Comparison of ENCODE assay signal across 8 mouse cellular contexts in the genomic region with DNA sequence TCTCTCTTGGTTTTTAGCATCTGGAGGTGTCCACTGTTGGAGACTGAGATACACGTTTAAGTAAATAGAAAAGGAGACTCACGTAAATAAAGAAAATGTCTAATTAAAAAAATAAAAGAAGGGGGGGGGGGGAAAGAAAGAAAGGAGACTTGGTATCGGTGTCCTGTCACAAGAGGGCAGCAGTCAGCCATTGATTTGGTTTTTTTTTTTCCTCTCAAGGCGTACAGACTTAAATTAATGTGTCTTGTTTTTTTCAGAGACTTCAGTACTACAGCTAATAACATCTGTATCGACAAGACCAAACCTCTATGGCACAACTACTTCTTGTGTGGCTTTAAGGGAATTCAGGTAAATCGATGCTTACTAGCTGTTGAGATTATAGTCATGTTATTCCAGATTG. TPM values are rescaled to one million over a fixed set of nuclear protein-coding genes. Genes with fewer than 3 reads are reported as not detected.
DNase-seq lines count a peak whose midpoint lies in the region; ATAC-seq and TF ChIP-seq lines count a peak whose summit lies in the region.
"Had no signal": no experiment of that assay in that cellular context is flagged by ENCODE, and none has a peak within 500 bp of the region (broad histone marks: within the 10 kb centered on the region; RNA-seq: fewer than 3 reads in every experiment).

No protein-coding gene starts in this region.

- no peak for TF ChIP-seq EP300 in liver, postnatal 0 days (IDR thresholded peaks at IDR 0.05; ENCODE audit: low read depth)

- no peak overlapping the region for H3K27ac ChIP-seq in kidney, embryonic 16.5 days (ENCODE audit: low read length)
- no peak overlapping the region for H3K27ac ChIP-seq in liver, postnatal 0 days (ENCODE audit: low read depth)
- H3K27ac ChIP-seq: embryonic facial prominence, embryonic 15.5 days had no signal

- no peak overlapping the region for H3K9ac ChIP-seq in kidney, embryonic 16.5 days (replicated peaks; ENCODE audit: low read length)
- no peak overlapping the region for H3K9ac ChIP-seq in liver, postnatal 0 days (replicated peaks)
- H3K9ac ChIP-seq: embryonic facial prominence, embryonic 15.5 days had no signal

- WGBS in kidney, embryonic 16.5 days: 38% methylated on average over 6 of the region's 6 CpGs
- 54% methylated on average over 6 of the region's 6 CpGs for WGBS in liver, postnatal 0 days (ENCODE audit: insufficient replicate concordance)

- H3K27me3 ChIP-seq in kidney, embryonic 16.5 days (ENCODE audit: insufficient read depth, low read length): no peaks in the 10 kb centered on the region
- H3K27me3 ChIP-seq in liver, postnatal 0 days (ENCODE audit: insufficient read depth, low read length): no peaks in the 10 kb centered on the region
- H3K27me3 ChIP-seq: embryonic facial prominence, embryonic 15.5 days had no signal

- no peak overlapping the region for H3K4me2 ChIP-seq in kidney, embryonic 16.5 days (replicated peaks; ENCODE audit: low read depth, low read length)
- no peak overlapping the region for H3K4me2 ChIP-seq in liver, postnatal 0 days (ENCODE audit: low read depth, low read length)
- H3K4me2 ChIP-seq: embryonic facial prominence, embryonic 15.5 days had no signal

- no peaks in the 10 kb centered on the region for H3K9me3 ChIP-seq in kidney, embryonic 16.5 days (ENCODE audit: low read length)
- no peaks in the 10 kb centered on the region for H3K9me3 ChIP-seq in liver, postnatal 0 days (ENCODE audit: low read length)
- H3K9me3 ChIP-seq: embryonic facial prominence, embryonic 15.5 days had no signal

- peak; percentile 70 for TF ChIP-seq CTCF in liver, postnatal 0 days (IDR thresholded peaks at IDR 0.05; ENCODE audit: low read depth)

- peak; percentile 9 for DNase-seq in kidney, adult 18-20 months
- DNase-seq in urinary bladder, postnatal 25 days (ENCODE audit: low spot score): peak; percentile 15
- no peak for DNase-seq in urinary bladder, postnatal 10 days (ENCODE audit: low spot score)
- DNase-seq in cerebellum, postnatal 10 days: peak; percentile 70 to 72
- no peak for DNase-seq in liver, postnatal 0 days
- no peak for DNase-seq in spleen, postnatal 4 days (ENCODE audit: low spot score in 2 of 2)

- ATAC-seq in kidney, embryonic 16.5 days (ENCODE audit: low FRiP score, low TSS enrichment): no peak
- ATAC-seq in liver, postnatal 0 days: no peak

- no peaks in the 10 kb centered on the region for H3K36me3 ChIP-seq in kidney, embryonic 16.5 days (ENCODE audit: insufficient read depth, low read length)
- no peaks in the 10 kb centered on the region; the same call in 1 of the 2 replicates for H3K36me3 ChIP-seq in liver, postnatal 0 days (replicated peaks; ENCODE audit: insufficient read depth, low read length)
- H3K36me3 ChIP-seq: embryonic facial prominence, embryonic 15.5 days had no signal

- no peaks in the 10 kb centered on the region for H3K4me1 ChIP-seq in kidney, embryonic 16.5 days (ENCODE audit: insufficient read depth, low read length)
- H3K4me1 ChIP-seq in liver, postnatal 0 days (ENCODE audit: insufficient read depth): no peaks in the 10 kb centered on the region
- H3K4me1 ChIP-seq: embryonic facial prominence, embryonic 15.5 days had no signal

- H3K4me3 ChIP-seq in kidney, embryonic 16.5 days (ENCODE audit: low read length): no peak overlapping the region
- no peak overlapping the region for H3K4me3 ChIP-seq in liver, postnatal 0 days (ENCODE audit: low read depth, low read length)
- H3K4me3 ChIP-seq: embryonic facial prominence, embryonic 15.5 days had no signal

RNA-seq across cellular contexts. Expression of a gene that starts 34.2 kb away (rescaled TPM):
- polyA plus RNA-seq in kidney, embryonic 16.5 days (2015; fragmentation: Nextera tagmentation; extraction: Ambion mirVana): 74.8 and 74.9 TPM in 2 replicates
- 20.4 and 21.5 TPM in 2 replicates for polyA plus RNA-seq in liver, postnatal 0 days (2015; fragmentation: Nextera tagmentation; extraction: Ambion mirVana)

RNA-seq across cellular contexts. Expression of a gene that starts 34.2 kb away (rescaled TPM):
- polyA plus RNA-seq in kidney, embryonic 16.5 days (2015; fragmentation: Nextera tagmentation; extraction: Ambion mirVana): 64.0 and 64.6 TPM in 2 replicates
- 9.6 and 10.1 TPM in 2 replicates for polyA plus RNA-seq in liver, postnatal 0 days (2015; fragmentation: Nextera tagmentation; extraction: Ambion mirVana)

Comparison
In these comparisons a context has a peak if more than half of its experiments do, and no peak if none do; other contexts are left out.
1. DNase-seq: peak in kidney, adult 18-20 months (single experiment), urinary bladder, postnatal 25 days (single experiment) and cerebellum, postnatal 10 days (2 of 2); none in urinary bladder, postnatal 10 days (single experiment), liver, postnatal 0 days (single experiment) and spleen, postnatal 4 days (0 of 2).